Comparison of ENCODE assay signal across 10 mouse cellular contexts in genomic region chr2:28270561-28270960, GRCm38 (mm10).
A peak's percentile ranks its signal among the peaks of the same experiment; 100 is the strongest.
DNase-seq lines count a peak whose midpoint lies in the region; ATAC-seq lines count a peak whose summit lies in the region.
"Had no signal": no experiment of that assay in that cellular context is flagged by ENCODE, and none has a peak within 500 bp of the region (broad histone marks: within the 10 kb centered on the region; RNA-seq: fewer than 3 reads in every experiment).

No protein-coding gene starts in this region.

- H3K9ac ChIP-seq in embryonic facial prominence, embryonic 14.5 days (ENCODE audit: low read depth, low read length), result no peak overlapping the region
- H3K9ac ChIP-seq: heart, embryonic 13.5 days; liver, embryonic 14.5 days had no signal

- H3K4me3 ChIP-seq in embryonic facial prominence, embryonic 14.5 days (ENCODE audit: low read depth, low read length), result no peak overlapping the region
- H3K4me3 ChIP-seq: heart, embryonic 13.5 days had no signal

- H3K36me3 ChIP-seq in embryonic facial prominence, embryonic 14.5 days (ENCODE audit: control insufficient read depth, insufficient read depth, low read length), result no peaks in the 10 kb centered on the region
- H3K36me3 ChIP-seq: heart, embryonic 13.5 days had no signal

- no peaks in the 10 kb centered on the region for H3K9me3 ChIP-seq in embryonic facial prominence, embryonic 14.5 days (ENCODE audit: control insufficient read depth, low read length)
- H3K9me3 ChIP-seq: heart, embryonic 13.5 days had no signal

- H3K27ac ChIP-seq in embryonic facial prominence, embryonic 14.5 days (replicated peaks; ENCODE audit: low read depth, low read length), result no peak overlapping the region
- H3K27ac ChIP-seq: heart, embryonic 13.5 days; liver, embryonic 14.5 days had no signal

- intact Hi-C loops in heart, postnatal 10 days (cut with DNase I), result no loop called here
- intact Hi-C loops in heart, postnatal 25 days (cut with DNase I), result no loop called here

- no peak overlapping the region for H3K4me2 ChIP-seq in embryonic facial prominence, embryonic 14.5 days (ENCODE audit: low read depth, low read length)
- H3K4me2 ChIP-seq: heart, embryonic 13.5 days had no signal

- peaks cover 6% of the 10 kb centered on the region; the same call in 1 of the 2 replicates for H3K4me1 ChIP-seq in embryonic facial prominence, embryonic 14.5 days (ENCODE audit: control insufficient read depth, insufficient read depth, low read length)

- no peaks in the 10 kb centered on the region for H3K27me3 ChIP-seq in embryonic facial prominence, embryonic 14.5 days (replicated peaks; ENCODE audit: control insufficient read depth, insufficient read depth, low read length)

- ATAC-seq in embryonic facial prominence, embryonic 14.5 days (ENCODE audit: low read depth), result peak; percentile 41; the same call in 1 of the 2 replicates

- DNase-seq in heart, postnatal 10 days, result peak; percentile 25 to 43
- no peak for DNase-seq in heart, postnatal 25 days (ENCODE audit: low spot score)
- DNase-seq in cerebellum, adult 11 months, result peak; percentile 32
- DNase-seq in embryonic facial prominence, embryonic 14.5 days (ENCODE audit: low spot score), result peak; percentile 63
- peak; percentile 25 for DNase-seq in lung, postnatal 25 days (ENCODE audit: low spot score)
- DNase-seq in thymus, postnatal 36 days, result no peak
- DNase-seq in left cerebral cortex, adult 8-10 months (ENCODE audit: low spot score in 2 of 2), result no peak
- no peak for DNase-seq in layer of hippocampus, postnatal 14 days (ENCODE audit: low spot score in 2 of 2)

- whole genome bisulfite sequencing in embryonic facial prominence, embryonic 14.5 days, result 11% methylated on average over 4 of the region's 4 CpGs

Comparison
In these comparisons a context has a peak if more than half of its experiments do, and no peak if none do; other contexts are left out.
1. DNase-seq: peak in heart, postnatal 10 days (2 of 2), cerebellum, adult 11 months (single experiment), embryonic facial prominence, embryonic 14.5 days (single experiment) and lung, postnatal 25 days (single experiment); none in heart, postnatal 25 days (single experiment), thymus, postnatal 36 days (0 of 2), left cerebral cortex, adult 8-10 months (0 of 2) and layer of hippocampus, postnatal 14 days (0 of 2).